Mouse (Mus musculus): ENCODE results near the gene Lamtor4.

The Lamtor4 gene

GRCm38 (mm10) chr5:138260051-138260450 is 4.8 kb downstream of the Lamtor4 start:
- DNase-seq (ENCODE audit: low spot score in 2 of 2) = no peak

GRCm38 (mm10) chr5:138260834-138261233 is 5.6 kb downstream of the Lamtor4 start:
- DNase-seq (ENCODE audit: low spot score in 2 of 2) = no peak

- no peak for DNase-seq (ENCODE audit: low spot score in 2 of 2)
Measured at GRCm38 (mm10) chr5:138262001-138262400, 6.7 kb downstream of the Lamtor4 start.

GRCm38 (mm10) chr5:138262582-138263240 is 7.4 kb downstream of the Lamtor4 start:
- DNase-seq (ENCODE audit: low spot score in 2 of 2) = no peak

- peak; percentile 82 to 90 for DNase-seq (ENCODE audit: low spot score in 2 of 2)
Measured at GRCm38 (mm10) chr5:138263260-138264206, 8.3 kb downstream of the Lamtor4 start, which contains the start of gene BC037034. BC037034 (minus strand) TSS chr5:138264033.

GRCm38 (mm10) chr5:138264207-138264578 is 8.9 kb downstream of the Lamtor4 start:
- DNase-seq (ENCODE audit: low spot score in 2 of 2) = no peak

GRCm38 (mm10) chr5:138265712-138266111 is 10.4 kb downstream of the Lamtor4 start:
- DNase-seq (ENCODE audit: low spot score in 2 of 2) = no peak

GRCm38 (mm10) chr5:138267114-138267513 is 11.8 kb downstream of the Lamtor4 start:
- DNase-seq (ENCODE audit: low spot score in 2 of 2) = no peak

GRCm38 (mm10) chr5:138268980-138269379 is 13.7 kb downstream of the Lamtor4 start:
- DNase-seq (ENCODE audit: low spot score in 2 of 2) = no peak

- DNase-seq (ENCODE audit: low spot score in 2 of 2) = no peak
Measured at GRCm38 (mm10) chr5:138271232-138271631, 15.9 kb downstream of the Lamtor4 start.

- no peak for DNase-seq (ENCODE audit: low spot score in 2 of 2)
Measured at GRCm38 (mm10) chr5:138272409-138272923, 17.2 kb downstream of the Lamtor4 start, which contains the start of gene Gal3st4. Gal3st4 (minus strand) TSS chr5:138272840.

- DNase-seq (ENCODE audit: low spot score in 2 of 2) = no peak
Measured at GRCm38 (mm10) chr5:138274186-138274585, 18.9 kb downstream of the Lamtor4 start.

GRCm38 (mm10) chr5:138275216-138276050 is 20.2 kb downstream of the Lamtor4 start:
- DNase-seq (ENCODE audit: low spot score in 2 of 2) = no peak

- DNase-seq (ENCODE audit: low spot score in 2 of 2) = no peak
Measured at GRCm38 (mm10) chr5:138277994-138278393, 22.7 kb downstream of the Lamtor4 start.

GRCm38 (mm10) chr5:138279585-138280424 is 24.5 kb downstream of the Lamtor4 start, which contains the start of the genes Gm43720, Gpc2 and Stag3:
Gm43720 (minus strand) TSS chr5:138279958.
Gpc2 (minus strand) TSS chr5:138280005.
Stag3 (plus strand) TSS chr5:138280240.
- DNase-seq (ENCODE audit: low spot score in 2 of 2) = peak; percentile 83 to 93

- no peak for DNase-seq (ENCODE audit: low spot score in 2 of 2)
Measured at GRCm38 (mm10) chr5:138280425-138280768, 25.1 kb downstream of the Lamtor4 start.

- no peak for DNase-seq (ENCODE audit: low spot score in 2 of 2)
Measured at GRCm38 (mm10) chr5:138280829-138281228, 25.5 kb downstream of the Lamtor4 start.

- no peak for DNase-seq (ENCODE audit: low spot score in 2 of 2)
Measured at GRCm38 (mm10) chr5:138281798-138282197, 26.5 kb downstream of the Lamtor4 start.

GRCm38 (mm10) chr5:138283540-138283939 is 28.3 kb downstream of the Lamtor4 start:
- no peak for DNase-seq (ENCODE audit: low spot score in 2 of 2)

- no peak for DNase-seq (ENCODE audit: low spot score in 2 of 2)
Measured at GRCm38 (mm10) chr5:138287861-138288260, 32.6 kb downstream of the Lamtor4 start.

All from cerebellum, postnatal 4 days (tissue).